Mouse (Mus musculus): Measurements from ENCODE around the gene Mrps24.

Mrps24 gene

DNA sequence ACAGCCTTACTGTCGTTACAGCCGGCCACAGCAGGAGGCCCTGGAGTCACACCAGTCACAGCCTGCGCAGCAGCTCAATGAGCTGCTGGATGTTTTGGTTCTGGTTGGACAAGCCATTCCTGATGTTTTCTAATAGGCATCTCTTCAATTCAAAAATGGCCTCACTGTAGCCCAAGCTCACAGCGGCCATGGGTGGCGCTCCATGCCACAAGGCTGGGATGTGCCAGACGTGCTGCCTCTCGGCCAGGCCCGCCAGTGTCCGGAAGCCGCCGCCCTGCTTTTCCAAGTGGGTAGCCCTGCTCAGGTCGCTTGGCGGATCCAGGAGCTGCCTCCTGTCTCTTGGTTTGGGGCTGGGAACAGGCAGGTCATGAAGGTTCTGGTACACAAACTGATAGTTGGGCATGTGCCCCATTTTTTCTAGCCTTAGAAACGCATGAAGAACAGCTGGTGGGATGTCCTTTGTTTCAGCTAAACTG lies at the start of gene Mrps24:
Gene Mrps24 (minus strand): TSS at position 51 of the 476 bp plus-strand sequence.
- TF ChIP-seq CTCF (conservative IDR thresholded peaks at IDR 0.05; ENCODE audit: low read length) (no peak), POU5F1 (IDR thresholded peaks at IDR 0.05; ENCODE audit: borderline replicate concordance, low read length) (no peak), NANOG (IDR thresholded peaks at IDR 0.05; ENCODE audit: borderline replicate concordance, low read length) (no peak)
- Histone ChIP-seq H3K36me3 (ENCODE audit: insufficient read depth, low read length) (peaks cover 44% of the 10 kb centered on the region), H3K4me3 (replicated peaks; ENCODE audit: low read length) (peak within 1 kb of the TSS; percentile 72), H3K27me3 (ENCODE audit: insufficient read depth, low read length) (peaks cover 21% of the 10 kb centered on the region), H3K9me3 (ENCODE audit: low read length) (no peaks in the 10 kb centered on the region), H3K4me1 (replicated peaks; ENCODE audit: low read depth, low read length) (peaks cover 63% of the 10 kb centered on the region)

GRCm38 (mm10) chr11:5762633-5762982 lies 47.1 kb upstream of the Mrps24 start:
- H3K4me3 ChIP-seq (replicated peaks; ENCODE audit: low read length) = peak overlapping the region; percentile 91
- H3K36me3 ChIP-seq (ENCODE audit: insufficient read depth, low read length) = peaks cover 20% of the 10 kb centered on the region; the same call in 1 of the 2 replicates
- TF ChIP-seq NANOG (IDR thresholded peaks at IDR 0.05; ENCODE audit: borderline replicate concordance, low read length) (no peak), CTCF (conservative IDR thresholded peaks at IDR 0.05; ENCODE audit: low read length) (no peak), POU5F1 (IDR thresholded peaks at IDR 0.05; ENCODE audit: borderline replicate concordance, low read length) (no peak)
- H3K27me3 ChIP-seq (ENCODE audit: insufficient read depth, low read length) = no peaks in the 10 kb centered on the region
- H3K9me3 ChIP-seq (ENCODE audit: low read length) = no peaks in the 10 kb centered on the region
- peaks cover 23% of the 10 kb centered on the region for H3K4me1 ChIP-seq (replicated peaks; ENCODE audit: low read depth, low read length)

GRCm38 (mm10) chr11:5761820-5762632 lies 46.5 kb upstream of the Mrps24 start, which contains the start of gene Urgcp:
Urgcp (minus strand) TSS chr11:5762376.
- Histone ChIP-seq H3K4me1 (replicated peaks; ENCODE audit: low read depth, low read length) (peaks cover 23% of the 10 kb centered on the region), H3K4me3 (replicated peaks; ENCODE audit: low read length) (peak within 1 kb of the TSS; percentile 91), H3K36me3 (ENCODE audit: insufficient read depth, low read length) (peaks cover 20% of the 10 kb centered on the region; the same call in 1 of the 2 replicates), H3K9me3 (ENCODE audit: low read length) (no peaks in the 10 kb centered on the region), H3K27me3 (ENCODE audit: insufficient read depth, low read length) (no peaks in the 10 kb centered on the region)
- no peak for TF ChIP-seq POU5F1 (IDR thresholded peaks at IDR 0.05; ENCODE audit: borderline replicate concordance, low read length)
- no peak for TF ChIP-seq NANOG (IDR thresholded peaks at IDR 0.05; ENCODE audit: borderline replicate concordance, low read length)
- no peak for TF ChIP-seq CTCF (conservative IDR thresholded peaks at IDR 0.05; ENCODE audit: low read length)

DNA sequence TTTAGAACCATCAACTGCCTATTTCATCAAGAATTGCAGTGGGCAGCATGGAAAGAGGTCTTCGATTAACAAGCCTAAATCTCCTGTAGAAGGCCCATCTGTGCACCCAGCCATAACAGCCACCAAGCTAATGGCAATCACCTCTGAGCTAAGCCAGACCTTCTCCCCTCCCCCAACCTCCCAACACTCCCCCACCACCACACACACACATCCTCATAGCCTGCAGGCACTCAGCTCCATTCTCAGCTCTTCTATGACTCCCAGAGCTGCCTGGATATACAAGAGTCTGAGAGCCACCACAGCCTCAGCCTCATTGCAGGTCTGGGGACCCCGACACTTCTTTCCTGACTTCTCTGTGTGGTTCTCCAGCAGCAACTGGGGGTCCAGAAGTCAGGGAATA lies 38.3 kb upstream of the Mrps24 start:
- Histone ChIP-seq H3K27me3 (ENCODE audit: insufficient read depth, low read length) (no peaks in the 10 kb centered on the region), H3K36me3 (ENCODE audit: insufficient read depth, low read length) (no peaks in the 10 kb centered on the region), H3K4me1 (replicated peaks; ENCODE audit: low read depth, low read length) (peaks cover 12% of the 10 kb centered on the region), H3K9me3 (ENCODE audit: low read length) (peaks cover 10% of the 10 kb centered on the region), H3K4me3 (replicated peaks; ENCODE audit: low read length) (no peak overlapping the region)
- TF ChIP-seq POU5F1 (IDR thresholded peaks at IDR 0.05; ENCODE audit: borderline replicate concordance, low read length) (no peak), CTCF (conservative IDR thresholded peaks at IDR 0.05; ENCODE audit: low read length) (no peak)

GRCm38 (mm10) chr11:5744951-5745350 lies 29.5 kb upstream of the Mrps24 start:
- H3K27me3 ChIP-seq (ENCODE audit: insufficient read depth, low read length) = peaks cover 3% of the 10 kb centered on the region; the same call in 1 of the 2 replicates
- no peak overlapping the region for H3K4me3 ChIP-seq (replicated peaks; ENCODE audit: low read length)
- peaks cover 15% of the 10 kb centered on the region for H3K4me1 ChIP-seq (replicated peaks; ENCODE audit: low read depth, low read length)
- H3K9me3 ChIP-seq (ENCODE audit: low read length) = peaks cover 4% of the 10 kb centered on the region
- TF ChIP-seq CTCF (conservative IDR thresholded peaks at IDR 0.05; ENCODE audit: low read length) (no peak), POU5F1 (IDR thresholded peaks at IDR 0.05; ENCODE audit: borderline replicate concordance, low read length) (no peak), NANOG (IDR thresholded peaks at IDR 0.05; ENCODE audit: borderline replicate concordance, low read length) (no peak)
- H3K36me3 ChIP-seq (ENCODE audit: insufficient read depth, low read length) = no peaks in the 10 kb centered on the region

- no peaks in the 10 kb centered on the region for H3K36me3 ChIP-seq (ENCODE audit: insufficient read depth, low read length)
- peaks cover 4% of the 10 kb centered on the region for H3K9me3 ChIP-seq (ENCODE audit: low read length)
- H3K4me3 ChIP-seq (replicated peaks; ENCODE audit: low read length) = no peak overlapping the region
- TF ChIP-seq POU5F1 (IDR thresholded peaks at IDR 0.05; ENCODE audit: borderline replicate concordance, low read length) (no peak), CTCF (conservative IDR thresholded peaks at IDR 0.05; ENCODE audit: low read length) (0 out of 2 replicates have a peak, but pooled peaks have one; percentile 9)
- H3K27me3 ChIP-seq (ENCODE audit: insufficient read depth, low read length) = peaks cover 3% of the 10 kb centered on the region; the same call in 1 of the 2 replicates
- peaks cover 34% of the 10 kb centered on the region for H3K4me1 ChIP-seq (replicated peaks; ENCODE audit: low read depth, low read length)
These were observed 26.6 kb upstream of the Mrps24 start for GRCm38 (mm10) chr11:5742106-5742505.

GRCm38 (mm10) chr11:5740965-5741627 lies 25.6 kb upstream of the Mrps24 start:
- peaks cover 4% of the 10 kb centered on the region for H3K9me3 ChIP-seq (ENCODE audit: low read length)
- peak; percentile 67; the same call in 1 of the 2 replicates for TF ChIP-seq POU5F1 (IDR thresholded peaks at IDR 0.05; ENCODE audit: borderline replicate concordance, low read length)
- no peak for TF ChIP-seq CTCF (conservative IDR thresholded peaks at IDR 0.05; ENCODE audit: low read length)
- TF ChIP-seq NANOG (IDR thresholded peaks at IDR 0.05; ENCODE audit: borderline replicate concordance, low read length) = peak; percentile 16; the same call in 1 of the 2 replicates
- H3K4me3 ChIP-seq (replicated peaks; ENCODE audit: low read length) = peak overlapping the region; percentile 91
- no peaks in the 10 kb centered on the region for H3K36me3 ChIP-seq (ENCODE audit: insufficient read depth, low read length)
- peaks cover 3% of the 10 kb centered on the region; the same call in 1 of the 2 replicates for H3K27me3 ChIP-seq (ENCODE audit: insufficient read depth, low read length)
- H3K4me1 ChIP-seq (replicated peaks; ENCODE audit: low read depth, low read length) = peaks cover 34% of the 10 kb centered on the region

DNA sequence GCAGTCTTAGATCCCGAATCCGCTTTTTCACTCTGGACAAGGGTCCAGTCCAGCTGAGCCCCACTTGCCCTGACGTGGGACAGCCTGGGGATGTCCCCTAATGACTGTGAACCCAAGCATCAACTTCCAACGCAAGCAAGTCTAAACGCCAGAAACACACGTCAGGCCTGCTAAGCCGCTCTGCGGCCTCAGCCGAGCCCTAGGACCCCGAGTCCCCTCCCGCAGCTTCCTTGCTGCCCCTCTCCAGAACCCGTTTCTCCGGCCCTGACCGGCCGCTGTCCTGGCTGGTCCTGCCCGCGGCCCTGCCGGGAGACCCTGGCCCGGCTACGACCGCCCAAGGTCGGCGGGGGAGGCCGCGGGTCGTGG lies 25.1 kb upstream of the Mrps24 start:
- TF ChIP-seq POU5F1 (IDR thresholded peaks at IDR 0.05; ENCODE audit: borderline replicate concordance, low read length) (no peak), CTCF (conservative IDR thresholded peaks at IDR 0.05; ENCODE audit: low read length) (no peak), NANOG (IDR thresholded peaks at IDR 0.05; ENCODE audit: borderline replicate concordance, low read length) (no peak)
- peaks cover 4% of the 10 kb centered on the region for H3K9me3 ChIP-seq (ENCODE audit: low read length)
- H3K4me1 ChIP-seq (replicated peaks; ENCODE audit: low read depth, low read length) = peaks cover 35% of the 10 kb centered on the region
- H3K4me3 ChIP-seq (replicated peaks; ENCODE audit: low read length) = peak overlapping the region; percentile 91
- peaks cover 3% of the 10 kb centered on the region; the same call in 1 of the 2 replicates for H3K27me3 ChIP-seq (ENCODE audit: insufficient read depth, low read length)
- H3K36me3 ChIP-seq (ENCODE audit: insufficient read depth, low read length) = no peaks in the 10 kb centered on the region
